Mouse (Mus musculus): Measurements from ENCODE around the gene Asb7.

DNA sequence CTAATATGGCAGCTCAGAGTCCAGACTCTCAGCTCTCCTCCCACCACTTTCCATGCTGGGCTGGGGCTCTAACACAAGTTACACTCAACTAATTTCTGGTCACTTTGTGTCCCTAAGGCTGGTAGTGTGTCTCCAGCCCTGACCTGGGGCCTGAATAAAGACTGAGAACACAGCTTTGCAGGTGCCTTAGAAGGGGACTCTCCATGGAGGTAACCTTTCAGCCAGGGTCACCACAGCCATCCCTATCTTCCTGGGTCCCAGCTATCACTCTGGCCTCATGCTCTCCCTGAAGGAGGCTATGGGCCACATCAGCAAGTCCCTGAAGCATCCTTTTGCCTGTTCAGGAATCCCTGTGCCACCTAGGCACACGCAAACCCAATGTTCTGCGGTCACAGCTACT is 43.7 kb downstream of the Asb7 start:
- TF ChIP-seq CTCF (IDR thresholded peaks at IDR 0.05), result no peak
- no peak for TF ChIP-seq EP300 (IDR thresholded peaks at IDR 0.05)
